Mouse (Mus musculus) intestine, embryonic 16.5 days (tissue): ENCODE measurements at regions not wholly inside any gene's neighbourhood (a gene's known extent, or its start where the extent isn't known, plus 50 kb on each side); places are given as distances from the start of the nearest gene placed in this dataset.

ENCODE experiments used
- ATAC-seq: fragments of 200-750 bp; cut with Nextera tagmentation; 2 replicates; pipeline ENCODE4 v1.8.0; 2017; ENCODE audit warnings: moderate TSS enrichment, moderate library complexity
- H3K27ac ChIP-seq: fragments of 300-500 bp; sonication (generic); 2 replicates; pipeline ENCODE4 v1.5.1; 2014; ENCODE audit warnings: mild to moderate bottlenecking, low read length
- H3K27me3 ChIP-seq: fragments of 300-500 bp; sonication (generic); replicated peaks from 2 replicates; pipeline ENCODE4 v1.6.1; 2014; ENCODE audit warnings: low read length, control low read depth, mixed read lengths; ENCODE audit not compliant: control insufficient read depth, insufficient read depth
- H3K36me3 ChIP-seq: fragments of 300-500 bp; sonication (generic); 2 replicates; pipeline ENCODE4 v1.6.1; 2014; ENCODE audit warnings: low read length, control low read depth; ENCODE audit not compliant: control insufficient read depth, insufficient read depth
- H3K4me1 ChIP-seq: fragments of 300-500 bp; sonication (generic); 2 replicates; pipeline ENCODE4 v1.6.1; 2014; ENCODE audit warnings: low read length, control low read depth, mixed read lengths; ENCODE audit not compliant: control insufficient read depth, insufficient read depth
- H3K4me2 ChIP-seq: fragments of 300-500 bp; sonication (generic); 2 replicates; pipeline ENCODE4 v1.6.1; 2014; ENCODE audit warnings: low read depth, low read length, control low read depth
- H3K4me3 ChIP-seq: fragments of 300-500 bp; sonication (generic); 2 replicates; pipeline ENCODE4 v1.5.1; 2014; ENCODE audit warnings: mild to moderate bottlenecking, low read length
- H3K9ac ChIP-seq: fragments of 300-500 bp; sonication (generic); 2 replicates; pipeline ENCODE4 v1.6.1; 2014; ENCODE audit warnings: low read depth, low read length
- H3K9me3 ChIP-seq: fragments of 300-500 bp; sonication (generic); 2 replicates; pipeline ENCODE4 v1.6.1; 2016; ENCODE audit warnings: low read length, control low read depth; ENCODE audit not compliant: control insufficient read depth
- WGBS: fragments of 180-500 bp; shearing (Covaris S2); extraction: QIAGEN DNeasy Blood & Tissue Kit; methylation state at CpG from one replicate; pipeline ENCODE4 v1.1.7; 2014; 5-methylcytosine and 5-hydroxymethylcytosine counted together

GRCm38 (mm10) chr17:78084419-78084818, 115.6 kb upstream of the Crim1 start:
- Histone ChIP-seq H3K4me1 (peaks cover 4% of the 10 kb centered on the region; the same call in 1 of the 2 replicates), H3K27ac (no peak overlapping the region), H3K9me3 (no peaks in the 10 kb centered on the region), H3K4me2 (no peak overlapping the region), H3K27me3 (no peaks in the 10 kb centered on the region), H3K36me3 (no peaks in the 10 kb centered on the region), H3K4me3 (no peak overlapping the region), H3K9ac (no peak overlapping the region)
- WGBS = 18% methylated on average over 4 of the region's 4 CpGs
- ATAC-seq = peak; percentile 89

GRCm38 (mm10) chr17:78086963-78087362, 113.1 kb upstream of the Crim1 start:
- H3K4me2 ChIP-seq = no peak overlapping the region
- H3K27me3 ChIP-seq = no peaks in the 10 kb centered on the region
- no peak overlapping the region for H3K27ac ChIP-seq
- H3K9me3 ChIP-seq = no peaks in the 10 kb centered on the region
- H3K4me3 ChIP-seq = no peak overlapping the region
- 80% methylated on average over 8 of the region's 8 CpGs for WGBS
- ATAC-seq = no peak
- H3K9ac ChIP-seq = no peak overlapping the region
- H3K4me1 ChIP-seq = peaks cover 4% of the 10 kb centered on the region; the same call in 1 of the 2 replicates
- no peaks in the 10 kb centered on the region for H3K36me3 ChIP-seq

GRCm38 (mm10) chr17:78097699-78098098, 102.3 kb upstream of the Crim1 start:
- WGBS = 32% methylated on average over 1 of the region's 1 CpGs
- no peaks in the 10 kb centered on the region for H3K4me1 ChIP-seq
- H3K4me3 ChIP-seq = no peak overlapping the region
- no peaks in the 10 kb centered on the region for H3K36me3 ChIP-seq
- no peak overlapping the region for H3K9ac ChIP-seq
- H3K9me3 ChIP-seq = no peaks in the 10 kb centered on the region
- no peak overlapping the region for H3K27ac ChIP-seq
- no peak overlapping the region for H3K4me2 ChIP-seq
- H3K27me3 ChIP-seq = no peaks in the 10 kb centered on the region
- peak; percentile 28 for ATAC-seq

GRCm38 (mm10) chr17:78108793-78109192, 91.3 kb upstream of the Crim1 start:
- whole genome bisulfite sequencing = 95% methylated on average over 6 of the region's 6 CpGs
- Histone ChIP-seq H3K27ac (no peak overlapping the region), H3K9ac (no peak overlapping the region), H3K4me1 (no peaks in the 10 kb centered on the region), H3K27me3 (no peaks in the 10 kb centered on the region), H3K36me3 (no peaks in the 10 kb centered on the region), H3K4me3 (no peak overlapping the region), H3K4me2 (no peak overlapping the region), H3K9me3 (no peaks in the 10 kb centered on the region)
- no peak for ATAC-seq

- peak; percentile 99 for ATAC-seq
- H3K4me1 ChIP-seq = no peaks in the 10 kb centered on the region
- H3K9me3 ChIP-seq = no peaks in the 10 kb centered on the region
- H3K4me3 ChIP-seq = no peak overlapping the region
- H3K4me2 ChIP-seq = no peak overlapping the region
- 61% methylated on average over 7 of the region's 7 CpGs for WGBS
- no peaks in the 10 kb centered on the region for H3K27me3 ChIP-seq
- H3K36me3 ChIP-seq = no peaks in the 10 kb centered on the region
- H3K27ac ChIP-seq = no peak overlapping the region
- no peak overlapping the region for H3K9ac ChIP-seq
These were observed 90.5 kb upstream of the Crim1 start for GRCm38 (mm10) chr17:78109364-78110222.

- Histone ChIP-seq H3K27ac (no peak overlapping the region), H3K27me3 (no peaks in the 10 kb centered on the region), H3K4me2 (no peak overlapping the region), H3K4me1 (no peaks in the 10 kb centered on the region), H3K36me3 (no peaks in the 10 kb centered on the region), H3K4me3 (no peak overlapping the region), H3K9ac (no peak overlapping the region), H3K9me3 (no peaks in the 10 kb centered on the region)
- 93% methylated on average over 1 of the region's 1 CpGs for WGBS
- ATAC-seq = no peak
These were observed 67.9 kb upstream of the Crim1 start for GRCm38 (mm10) chr17:78132116-78132515.

- Histone ChIP-seq H3K27me3 (no peaks in the 10 kb centered on the region), H3K36me3 (no peaks in the 10 kb centered on the region), H3K9ac (no peak overlapping the region), H3K4me3 (no peak overlapping the region), H3K27ac (no peak overlapping the region), H3K9me3 (no peaks in the 10 kb centered on the region), H3K4me1 (no peaks in the 10 kb centered on the region), H3K4me2 (no peak overlapping the region)
- WGBS = 73% methylated on average over 1 of the region's 1 CpGs
- ATAC-seq = no peak
These were observed 62.1 kb upstream of the Crim1 start for GRCm38 (mm10) chr17:78137986-78138385.

GRCm38 (mm10) chr17:78140660-78141059, 59.4 kb upstream of the Crim1 start:
- 71% methylated on average over 7 of the region's 7 CpGs for WGBS
- Histone ChIP-seq H3K36me3 (no peaks in the 10 kb centered on the region), H3K4me1 (no peaks in the 10 kb centered on the region), H3K27ac (no peak overlapping the region), H3K9ac (no peak overlapping the region), H3K4me3 (no peak overlapping the region), H3K9me3 (no peaks in the 10 kb centered on the region), H3K4me2 (no peak overlapping the region), H3K27me3 (no peaks in the 10 kb centered on the region)
- no peak for ATAC-seq

GRCm38 (mm10) chr17:78141136-78141535, 58.9 kb upstream of the Crim1 start:
- Histone ChIP-seq H3K27me3 (no peaks in the 10 kb centered on the region), H3K9ac (no peak overlapping the region), H3K27ac (no peak overlapping the region), H3K9me3 (no peaks in the 10 kb centered on the region), H3K4me3 (no peak overlapping the region), H3K36me3 (no peaks in the 10 kb centered on the region), H3K4me1 (no peaks in the 10 kb centered on the region), H3K4me2 (no peak overlapping the region)
- no peak for ATAC-seq
- WGBS = 76% methylated on average over 3 of the region's 3 CpGs

GRCm38 (mm10) chr17:78142431-78142830, 57.6 kb upstream of the Crim1 start:
- H3K4me3 ChIP-seq = no peak overlapping the region
- no peak overlapping the region for H3K27ac ChIP-seq
- H3K4me2 ChIP-seq = no peak overlapping the region
- H3K36me3 ChIP-seq = no peaks in the 10 kb centered on the region
- H3K9ac ChIP-seq = no peak overlapping the region
- H3K27me3 ChIP-seq = no peaks in the 10 kb centered on the region
- WGBS = 79% methylated on average over 7 of the region's 7 CpGs
- no peak for ATAC-seq
- no peaks in the 10 kb centered on the region for H3K9me3 ChIP-seq
- no peaks in the 10 kb centered on the region for H3K4me1 ChIP-seq
